ENCODE assay signal across 24 mouse cellular contexts in the genomic region with DNA sequence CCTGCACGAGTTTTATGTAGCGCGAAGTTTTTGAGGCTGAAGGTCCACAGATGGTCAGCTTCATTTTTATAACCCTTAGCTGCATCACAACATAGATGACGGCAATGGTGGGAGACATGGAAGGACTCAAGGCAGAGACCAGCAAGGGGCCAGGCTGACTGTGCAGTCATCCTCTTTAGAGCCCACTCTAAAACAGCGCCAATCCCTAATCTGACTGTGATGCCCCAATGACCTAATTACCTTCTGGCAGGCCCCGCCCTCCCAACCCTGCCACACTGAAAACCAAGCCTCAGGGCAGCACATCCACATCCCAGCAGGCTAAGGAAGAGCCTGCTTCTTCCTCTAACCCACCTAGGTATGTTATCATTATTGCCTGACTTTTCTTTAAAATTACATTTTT.
"Had no signal": no experiment of that assay in that cellular context is flagged by ENCODE, and none has a peak within 500 bp of the region (broad histone marks: within the 10 kb centered on the region; RNA-seq: fewer than 3 reads in every experiment).

No protein-coding gene starts in this region.

- H3K27ac ChIP-seq: heart, adult 2 months; heart, embryonic 13.5 days; heart, embryonic 15.5 days; hindbrain, embryonic 13.5 days; hindbrain, embryonic 15.5 days; hindbrain, postnatal 0 days; kidney, embryonic 15.5 days; layer of hippocampus, adult 2 months; limb, embryonic 13.5 days; limb, embryonic 15.5 days; liver, embryonic 13.5 days had no signal

- H3K4me2 ChIP-seq: heart, embryonic 11.5 days; heart, embryonic 13.5 days; heart, embryonic 15.5 days; hindbrain, embryonic 13.5 days; hindbrain, embryonic 15.5 days; kidney, embryonic 15.5 days; limb, embryonic 13.5 days; limb, embryonic 15.5 days; liver, embryonic 13.5 days had no signal

- ATAC-seq: forebrain, postnatal 0 days; hindbrain, postnatal 0 days had no signal

- H3K36me3 ChIP-seq: heart, embryonic 13.5 days; heart, embryonic 15.5 days; hindbrain, embryonic 13.5 days; hindbrain, embryonic 15.5 days; kidney, embryonic 15.5 days; limb, embryonic 13.5 days; limb, embryonic 15.5 days; liver, embryonic 13.5 days had no signal

- H3K4me1 ChIP-seq: hindbrain, embryonic 15.5 days; limb, embryonic 13.5 days; limb, embryonic 15.5 days; liver, embryonic 13.5 days had no signal

- DNase-seq: forebrain, postnatal 0 days; gastrocnemius, postnatal 14 days; gastrocnemius, postnatal 36 days; heart, adult 2 months; heart, postnatal 14 days; heart, postnatal 36 days; kidney, adult 18-20 months; kidney, adult 9 months; kidney, postnatal 10 days; kidney, postnatal 25 days; kidney, postnatal 4 days; layer of hippocampus, postnatal 36 days; left cerebral cortex, postnatal 4 days; liver, embryonic 13.5 days had no signal

- H3K9ac ChIP-seq: forebrain, postnatal 0 days; heart, embryonic 13.5 days; heart, embryonic 15.5 days; hindbrain, embryonic 13.5 days; hindbrain, embryonic 15.5 days; kidney, embryonic 15.5 days; limb, embryonic 13.5 days; limb, embryonic 15.5 days; liver, embryonic 13.5 days had no signal

- H3K4me3 ChIP-seq: heart, adult 2 months; heart, embryonic 13.5 days; heart, embryonic 15.5 days; hindbrain, embryonic 13.5 days; hindbrain, embryonic 15.5 days; kidney, embryonic 15.5 days; layer of hippocampus, adult 2 months; limb, embryonic 13.5 days; limb, embryonic 15.5 days; liver, embryonic 13.5 days had no signal

- H3K9me3 ChIP-seq: heart, embryonic 13.5 days; heart, embryonic 15.5 days; hindbrain, embryonic 13.5 days; hindbrain, embryonic 15.5 days; kidney, embryonic 15.5 days; limb, embryonic 15.5 days; liver, embryonic 13.5 days had no signal

- H3K27me3 ChIP-seq: limb, embryonic 15.5 days had no signal
